Mouse (Mus musculus) limb, embryonic 14.5 days (tissue): ENCODE data around the gene Ociad2. TPM values are rescaled to one million over a fixed set of nuclear protein-coding genes. Genes with fewer than 3 reads are reported as not detected.

ENCODE experiments used
- ATAC-seq: fragments of 200-750 bp; cut with Nextera tagmentation; 2 replicates; pipeline ENCODE4 v1.8.0; 2017; ENCODE audit warnings: low read depth, moderate number of reproducible peaks, moderate TSS enrichment; ENCODE audit not compliant: low FRiP score
- DNase-seq: peaks from one replicate; pipeline ENCODE4 v3.0.0-alpha.2; 2015; ENCODE audit warnings: low spot score
- H3K27ac ChIP-seq: fragments of 300-500 bp; sonication (generic); replicated peaks from 2 replicates; pipeline ENCODE4 v1.5.1; 2014; ENCODE audit warnings: low read depth, mild to moderate bottlenecking, low read length, moderate library complexity, mixed read lengths
- H3K27me3 ChIP-seq: fragments of 300-500 bp; sonication (generic); 2 replicates; pipeline ENCODE4 v1.6.1; 2014; ENCODE audit warnings: low read length, mixed read lengths; ENCODE audit not compliant: control insufficient read depth, insufficient read depth
- H3K36me3 ChIP-seq: fragments of 300-500 bp; sonication (generic); 2 replicates; pipeline ENCODE4 v1.6.1; 2014; ENCODE audit warnings: mild to moderate bottlenecking, low read length, moderate library complexity, mixed read lengths; ENCODE audit not compliant: control insufficient read depth, insufficient read depth
- H3K4me1 ChIP-seq: fragments of 300-500 bp; sonication (generic); 2 replicates; pipeline ENCODE4 v1.6.1; 2014; ENCODE audit warnings: antibody characterized with exemption, low read length, mixed read lengths; ENCODE audit not compliant: control insufficient read depth, insufficient read depth
- H3K4me2 ChIP-seq: fragments of 300-500 bp; sonication (generic); replicated peaks from 2 replicates; pipeline ENCODE4 v1.6.1; 2014; ENCODE audit warnings: low read depth, mild to moderate bottlenecking, low read length, moderate library complexity; ENCODE audit not compliant: severe bottlenecking
- H3K4me3 ChIP-seq: fragments of 300-500 bp; sonication (generic); replicated peaks from 2 replicates; pipeline ENCODE4 v1.5.1; 2014; ENCODE audit warnings: low read length
- H3K9ac ChIP-seq: fragments of 300-500 bp; sonication (generic); 2 replicates; pipeline ENCODE4 v1.6.1; 2014; ENCODE audit warnings: mild to moderate bottlenecking, low read depth, low read length, moderate library complexity; ENCODE audit not compliant: severe bottlenecking
- H3K9me3 ChIP-seq: fragments of 300-500 bp; sonication (generic); 2 replicates; pipeline ENCODE4 v1.6.1; 2016; ENCODE audit warnings: low read length; ENCODE audit not compliant: control insufficient read depth
- POLR2A ChIP-seq: fragments of 200-500 bp; IDR thresholded peaks from 2 replicates; pipeline ENCODE4 v1.8.0; 2012; ENCODE audit warnings: inconsistent platforms, mild to moderate bottlenecking, moderate library complexity, borderline replicate concordance; ENCODE audit not compliant: insufficient read depth, insufficient read length; ENCODE audit errors: extremely low read depth
- WGBS: fragments of 180-500 bp; shearing (Covaris S2); extraction: QIAGEN DNeasy Blood & Tissue Kit; methylation state at CpG from one replicate; pipeline ENCODE4 v1.1.7; 2014; 5-methylcytosine and 5-hydroxymethylcytosine counted together
- polyA plus RNA-seq, 2 experiments: library from polyadenylated mRNA; depleted of rRNA in 1 of 2; stranded (reverse) in 1 of 2; unstranded in 1 of 2; fragments of >200 nt; fragmentation: Nextera tagmentation in 1 of 2; extraction: Ambion mirVana in 1 of 2; gene quantifications; 2 replicates each; pipeline versions ENCODE4 v1.2.1 to v1.2.3; 2012 to 2014

Ociad2 gene
- polyA plus RNA-seq, 2 experiments, result 3.1 to 12.8 TPM

GRCm38 (mm10) chr5:73279732-73280566 lies 60.9 kb downstream of the Ociad2 start:
- no peak overlapping the region for H3K4me3 ChIP-seq
- no peak for ATAC-seq
- no peak overlapping the region for H3K9ac ChIP-seq
- DNase-seq, result peak; percentile 9
- no peaks in the 10 kb centered on the region for H3K36me3 ChIP-seq
- H3K27ac ChIP-seq, result peak overlapping the region; percentile 33; the same call in 1 of the 2 replicates
- no peak for TF ChIP-seq POLR2A
- no peak overlapping the region for H3K4me2 ChIP-seq
- WGBS, result 50% methylated on average over 4 of the region's 4 CpGs
- H3K4me1 ChIP-seq, result peaks cover 4% of the 10 kb centered on the region
- no peaks in the 10 kb centered on the region for H3K27me3 ChIP-seq
- no peaks in the 10 kb centered on the region for H3K9me3 ChIP-seq

GRCm38 (mm10) chr5:73279190-73279589 lies 61.6 kb downstream of the Ociad2 start:
- H3K27ac ChIP-seq, result no peak overlapping the region
- H3K9ac ChIP-seq, result no peak overlapping the region
- no peaks in the 10 kb centered on the region for H3K36me3 ChIP-seq
- WGBS, result 44% methylated on average over 10 of the region's 10 CpGs
- TF ChIP-seq POLR2A, result no peak
- ATAC-seq (no peak), DNase-seq (no peak)
- H3K4me3 ChIP-seq, result no peak overlapping the region
- peaks cover 4% of the 10 kb centered on the region for H3K4me1 ChIP-seq
- H3K27me3 ChIP-seq, result no peaks in the 10 kb centered on the region
- no peaks in the 10 kb centered on the region for H3K9me3 ChIP-seq
- H3K4me2 ChIP-seq, result no peak overlapping the region

GRCm38 (mm10) chr5:73274941-73275340 lies 65.9 kb downstream of the Ociad2 start:
- no peak for TF ChIP-seq POLR2A
- H3K27ac ChIP-seq, result no peak overlapping the region
- H3K4me2 ChIP-seq, result no peak overlapping the region
- DNase-seq, result no peak
- WGBS, result 78% methylated on average over 2 of the region's 2 CpGs
- no peak overlapping the region for H3K4me3 ChIP-seq
- H3K27me3 ChIP-seq, result no peaks in the 10 kb centered on the region
- H3K9me3 ChIP-seq, result no peaks in the 10 kb centered on the region
- H3K36me3 ChIP-seq, result no peaks in the 10 kb centered on the region
- no peak for ATAC-seq
- peaks cover 3% of the 10 kb centered on the region for H3K4me1 ChIP-seq
- H3K9ac ChIP-seq, result no peak overlapping the region

GRCm38 (mm10) chr5:73273171-73273570 lies 67.7 kb downstream of the Ociad2 start:
- no peaks in the 10 kb centered on the region for H3K9me3 ChIP-seq
- no peaks in the 10 kb centered on the region for H3K27me3 ChIP-seq
- H3K4me1 ChIP-seq, result no peaks in the 10 kb centered on the region
- TF ChIP-seq POLR2A, result no peak
- no peaks in the 10 kb centered on the region for H3K36me3 ChIP-seq
- no peak overlapping the region for H3K27ac ChIP-seq
- WGBS, result 84% methylated on average over 4 of the region's 4 CpGs
- no peak for ATAC-seq
- no peak for DNase-seq
- H3K9ac ChIP-seq, result no peak overlapping the region
- no peak overlapping the region for H3K4me2 ChIP-seq
- no peak overlapping the region for H3K4me3 ChIP-seq

Other genes with a start within 250 kb of the Ociad2 start
- 26.1 and 26.4 TPM in 2 replicates for gene Fryl, start 84.4 kb downstream of the Ociad2 start, polyA plus RNA-seq (2012; rRNA removed)
- 26.7 TPM in 2 replicates for gene Fryl, start 84.4 kb downstream of the Ociad2 start, polyA plus RNA-seq (2014; fragmentation: Nextera tagmentation; extraction: Ambion mirVana)
- gene Ociad1, start 48.2 kb downstream of the Ociad2 start, polyA plus RNA-seq (2012; rRNA removed), result 147 and 171 TPM in 2 replicates
- 137 and 144 TPM in 2 replicates for gene Ociad1, start 48.2 kb downstream of the Ociad2 start, polyA plus RNA-seq (2014; fragmentation: Nextera tagmentation; extraction: Ambion mirVana)
- 0.35 and 0.45 TPM in 2 replicates for gene Cwh43, start 65.0 kb upstream of the Ociad2 start, polyA plus RNA-seq (2012; rRNA removed)
- gene Cwh43, start 65.0 kb upstream of the Ociad2 start, polyA plus RNA-seq (2014; fragmentation: Nextera tagmentation; extraction: Ambion mirVana), result 0.70 and 1.4 TPM in 2 replicates
- 19.4 and 19.9 TPM in 2 replicates for gene Dcun1d4, start 140.0 kb upstream of the Ociad2 start, polyA plus RNA-seq (2012; rRNA removed)
- gene Dcun1d4, start 140.0 kb upstream of the Ociad2 start, polyA plus RNA-seq (2014; fragmentation: Nextera tagmentation; extraction: Ambion mirVana), result 27.0 and 34.2 TPM in 2 replicates